Mouse (Mus musculus) ES-E14 (cell line): ENCODE data around the gene Tsc22d3.

Experiments used
- CHD2 ChIP-seq: IDR thresholded peaks from 2 replicates; pipeline ENCODE4 v1.6.1; 2014; ENCODE audit warnings: mild to moderate bottlenecking, low read depth, low read length, inconsistent platforms
- MAFK ChIP-seq: IDR thresholded peaks from 2 replicates; pipeline ENCODE4 v1.6.1; 2014; ENCODE audit warnings: mild to moderate bottlenecking, low read depth, low read length, inconsistent platforms; ENCODE audit not compliant: insufficient read depth
- ZC3H11A ChIP-seq: IDR thresholded peaks from 2 replicates; pipeline ENCODE4 v1.6.1; 2012; ENCODE audit warnings: low read depth, mild to moderate bottlenecking, inconsistent platforms, low read length, borderline replicate concordance
- ZNF384 ChIP-seq: IDR thresholded peaks from 2 replicates; pipeline ENCODE4 v1.6.1; 2012; ENCODE audit warnings: low read depth, low read length, inconsistent platforms

GRCm38 (mm10) chrX:140575636-140576035, 24.8 kb downstream of the Tsc22d3 start:
- no peak for TF ChIP-seq CHD2
- TF ChIP-seq MAFK, result no peak
- no peak for TF ChIP-seq ZC3H11A
- no peak for TF ChIP-seq ZNF384
